Mouse (Mus musculus) limb, embryonic 10.5 days (tissue): ENCODE measurements at regions not wholly inside any gene's neighbourhood (a gene's known extent, or its start where the extent isn't known, plus 50 kb on each side); places are given as distances from the start of the nearest gene placed in this dataset.
A peak's percentile ranks its signal among the peaks of the same experiment; 100 is the strongest.

Source experiments
- DNase-seq: peaks from one replicate; pipeline ENCODE4 v3.0.0-alpha.2; 2017; ENCODE audit warnings: low spot score
- H3K27ac ChIP-seq: fragments of 300-500 bp; sonication (generic); 2 replicates; pipeline ENCODE4 v1.5.1; 2016; ENCODE audit warnings: mild to moderate bottlenecking
- H3K27me3 ChIP-seq: fragments of 300-500 bp; sonication (generic); 2 replicates; pipeline ENCODE4 v1.6.1; 2016; ENCODE audit warnings: low read depth, mild to moderate bottlenecking; ENCODE audit not compliant: poor library complexity, severe bottlenecking
- H3K36me3 ChIP-seq: fragments of 300-500 bp; sonication (generic); 2 replicates; pipeline ENCODE4 v1.6.1; 2016; ENCODE audit warnings: mild to moderate bottlenecking, moderate library complexity
- H3K4me1 ChIP-seq: fragments of 300-500 bp; sonication (generic); 2 replicates; pipeline ENCODE4 v1.6.1; 2016
- H3K4me3 ChIP-seq: fragments of 300-500 bp; sonication (generic); 2 replicates; pipeline ENCODE4 v1.5.1; 2016; ENCODE audit warnings: mild to moderate bottlenecking, moderate library complexity
- H3K9me3 ChIP-seq: fragments of 300-500 bp; sonication (generic); replicated peaks from 2 replicates; pipeline ENCODE4 v1.6.1; 2016; ENCODE audit warnings: mild to moderate bottlenecking
- WGBS: fragments of 180-500 bp; shearing (Covaris S2); methylation state at CpG from one replicate; pipeline ENCODE4 v1.1.7; 2016; 5-methylcytosine and 5-hydroxymethylcytosine counted together

DNA sequence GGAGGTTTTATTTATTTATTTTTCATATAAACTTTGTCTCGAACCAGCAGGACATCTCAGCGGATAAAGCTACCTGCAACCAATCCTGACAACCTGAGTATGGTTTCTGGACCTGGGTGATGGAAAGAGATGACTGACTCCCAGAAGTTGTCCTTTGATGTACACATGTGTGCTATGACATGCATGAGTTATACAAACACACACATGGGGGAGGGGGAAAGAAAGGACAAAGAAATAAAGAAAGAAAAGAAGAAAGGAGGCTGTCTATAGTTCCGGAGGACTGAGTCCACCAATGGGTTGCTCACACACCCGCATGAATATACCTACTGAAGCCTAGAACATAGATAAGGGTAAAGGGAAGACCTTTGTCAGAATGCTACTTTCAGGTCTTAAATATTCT is 295.0 kb downstream of the Etaa1 start:
- H3K27me3 ChIP-seq = peaks cover 12% of the 10 kb centered on the region; the same call in 1 of the 2 replicates
- no peak for DNase-seq

DNA sequence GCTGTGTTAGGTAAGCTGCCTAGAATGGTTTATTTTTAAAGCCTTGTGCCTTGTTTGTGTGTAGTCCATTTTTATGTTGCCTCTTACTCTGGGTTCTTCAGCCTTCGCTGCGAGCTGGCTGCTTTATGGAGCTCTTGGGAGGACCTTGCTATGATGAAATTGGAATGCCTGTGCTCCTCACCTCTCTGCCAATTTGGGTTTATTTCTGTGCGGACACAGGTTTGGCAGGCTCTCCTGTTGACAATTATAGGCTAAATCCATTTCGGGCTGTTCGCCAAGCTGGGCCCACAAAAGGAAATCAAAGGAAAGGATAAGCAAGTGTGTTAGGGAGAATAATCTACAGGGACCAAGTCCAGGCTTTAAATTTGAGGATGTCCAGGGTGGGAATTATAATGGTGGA is 289.8 kb downstream of the Etaa1 start:
- no peak for DNase-seq

More for the DNA sequence above, 295.0 kb downstream of the Etaa1 start:
- Histone ChIP-seq H3K27ac (no peak overlapping the region), H3K9me3 (no peaks in the 10 kb centered on the region), H3K36me3 (no peaks in the 10 kb centered on the region), H3K4me1 (0 out of 2 replicates have a peak, but pooled peaks cover 7% of the 10 kb centered on the region), H3K4me3 (no peak overlapping the region)
- 94% methylated on average over 4 of the region's 4 CpGs for WGBS

DNA sequence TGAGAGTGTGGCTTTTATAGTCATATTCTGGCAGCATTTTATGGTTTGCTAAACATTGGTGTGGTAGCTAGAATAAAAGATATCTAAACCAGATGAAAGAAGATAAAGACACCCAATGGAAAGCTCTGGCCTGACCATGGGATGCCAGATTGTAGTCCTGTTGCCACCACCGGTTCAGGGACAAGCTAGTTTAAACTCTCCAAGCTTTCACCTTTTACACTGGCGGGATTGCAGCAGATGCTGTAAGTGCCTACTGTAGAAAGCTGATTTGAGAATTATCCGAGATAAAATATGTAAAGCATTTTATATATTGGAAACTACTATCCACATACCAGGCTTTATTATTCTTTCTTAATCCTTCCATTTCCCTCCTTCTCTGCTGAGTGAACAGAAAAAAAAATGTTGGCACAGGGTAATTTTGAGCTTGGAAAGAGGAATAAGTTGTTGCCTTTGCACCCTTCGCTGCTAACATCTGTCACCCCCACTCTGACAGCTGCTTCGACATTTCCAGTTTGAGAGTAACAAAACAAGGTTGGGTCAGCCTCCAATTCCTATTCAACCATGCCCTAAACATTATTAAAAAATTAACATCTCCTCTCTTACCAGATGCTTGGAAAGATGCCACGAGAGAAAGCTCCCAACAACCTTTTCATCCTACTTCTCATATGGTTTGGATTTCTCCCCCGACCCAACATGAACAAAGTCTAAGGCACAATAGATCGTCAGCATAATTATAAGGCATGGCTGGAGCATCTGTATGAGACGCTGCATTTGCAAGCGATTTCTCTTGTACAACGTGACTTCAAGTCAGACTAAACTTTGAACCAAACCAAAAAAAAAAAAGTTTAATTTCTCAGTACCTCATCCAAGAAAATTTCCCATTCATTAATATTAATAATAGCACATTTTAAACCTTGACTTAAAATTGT is 287.8 kb downstream of the Etaa1 start:
- H3K27me3 ChIP-seq = peaks cover 5% of the 10 kb centered on the region; the same call in 1 of the 2 replicates
- no peaks in the 10 kb centered on the region for H3K9me3 ChIP-seq
- WGBS = 89% methylated on average over 11 of the region's 11 CpGs
- H3K27ac ChIP-seq = no peak overlapping the region
- H3K4me3 ChIP-seq = no peak overlapping the region
- no peaks in the 10 kb centered on the region for H3K36me3 ChIP-seq
- no peak for DNase-seq
- no peaks in the 10 kb centered on the region for H3K4me1 ChIP-seq

More for the DNA sequence above, 289.8 kb downstream of the Etaa1 start:
- Histone ChIP-seq H3K27ac (no peak overlapping the region), H3K9me3 (no peaks in the 10 kb centered on the region), H3K27me3 (peaks cover 5% of the 10 kb centered on the region; the same call in 1 of the 2 replicates), H3K4me1 (0 out of 2 replicates have a peak, but pooled peaks cover 7% of the 10 kb centered on the region), H3K4me3 (no peak overlapping the region), H3K36me3 (no peaks in the 10 kb centered on the region)
- WGBS = 91% methylated on average over 5 of the region's 5 CpGs

DNA sequence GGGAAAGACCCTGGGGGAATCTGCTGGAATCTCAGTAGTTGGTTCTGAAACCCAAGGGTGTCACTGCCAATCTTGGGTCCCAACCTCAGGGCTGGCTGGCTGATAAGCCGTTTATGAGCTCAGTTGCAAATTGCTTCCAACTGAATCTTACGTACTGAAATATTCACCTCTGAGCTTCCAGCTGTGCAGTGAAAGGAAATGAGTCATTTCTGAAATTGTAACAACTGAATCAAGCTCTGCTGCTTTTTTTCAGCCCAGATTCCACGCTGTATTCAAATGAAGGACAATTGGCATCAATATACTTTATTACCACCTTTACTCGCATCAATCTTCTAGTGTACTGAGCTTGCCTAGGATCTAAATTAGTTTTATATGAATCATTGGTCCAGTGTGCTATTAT is 272.7 kb downstream of the Etaa1 start:
- Histone ChIP-seq H3K4me3 (no peak overlapping the region), H3K27ac (no peak overlapping the region), H3K27me3 (no peaks in the 10 kb centered on the region), H3K4me1 (peaks cover 6% of the 10 kb centered on the region; the same call in 1 of the 2 replicates), H3K36me3 (no peaks in the 10 kb centered on the region), H3K9me3 (no peaks in the 10 kb centered on the region)
- no peak for DNase-seq
- WGBS = 72% methylated on average over 4 of the region's 4 CpGs

DNA sequence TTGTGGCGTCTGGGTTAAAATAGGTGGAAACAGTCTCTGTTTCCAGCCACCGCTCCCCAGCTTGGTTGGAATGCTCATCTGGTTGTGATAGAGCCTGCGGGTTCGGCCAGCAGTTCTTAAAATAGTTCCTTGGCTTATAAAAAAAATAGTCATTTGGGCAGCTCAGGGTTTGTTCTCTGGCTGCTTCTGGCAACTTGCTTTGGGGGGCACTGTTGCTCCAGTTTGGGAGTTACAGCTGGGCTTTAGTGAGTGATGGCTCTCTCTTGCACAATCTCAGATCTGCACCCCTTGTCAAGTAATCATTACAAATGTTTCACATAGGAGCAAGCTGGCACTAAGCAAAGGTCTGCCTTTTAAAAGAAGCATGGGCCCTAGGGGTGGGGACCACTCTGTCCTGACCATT is 268.0 kb downstream of the Etaa1 start:
- no peak overlapping the region for H3K27ac ChIP-seq
- no peaks in the 10 kb centered on the region for H3K27me3 ChIP-seq
- no peaks in the 10 kb centered on the region for H3K36me3 ChIP-seq
- 18% methylated on average over 4 of the region's 4 CpGs for WGBS
- H3K4me3 ChIP-seq = no peak overlapping the region
- peak; percentile 60 for DNase-seq
- H3K9me3 ChIP-seq = no peaks in the 10 kb centered on the region
- peaks cover 13% of the 10 kb centered on the region for H3K4me1 ChIP-seq

DNA sequence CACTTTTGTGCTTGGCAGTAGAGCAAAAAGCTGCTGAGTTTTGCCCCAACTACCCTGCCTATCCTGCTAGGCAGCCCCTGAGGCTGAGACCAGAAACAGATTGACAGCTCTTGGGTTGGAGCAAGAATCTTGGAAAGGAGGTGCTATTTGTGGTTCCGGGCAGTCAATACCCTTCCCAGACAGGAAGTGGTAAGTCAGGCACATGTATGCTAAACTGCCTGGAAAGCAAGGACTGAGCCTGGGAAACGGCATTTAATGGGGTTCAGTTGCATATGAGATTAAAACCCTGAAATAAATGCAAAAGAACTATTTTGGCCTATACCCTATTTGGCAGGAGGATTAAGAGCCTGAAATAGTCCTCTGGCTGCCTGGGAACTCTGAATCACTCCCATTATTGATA is 266.9 kb downstream of the Etaa1 start:
- Histone ChIP-seq H3K27ac (no peak overlapping the region), H3K9me3 (no peaks in the 10 kb centered on the region), H3K4me3 (no peak overlapping the region), H3K27me3 (no peaks in the 10 kb centered on the region), H3K36me3 (no peaks in the 10 kb centered on the region), H3K4me1 (peaks cover 13% of the 10 kb centered on the region)
- DNase-seq = no peak
- 68% methylated on average over 2 of the region's 2 CpGs for WGBS

DNA sequence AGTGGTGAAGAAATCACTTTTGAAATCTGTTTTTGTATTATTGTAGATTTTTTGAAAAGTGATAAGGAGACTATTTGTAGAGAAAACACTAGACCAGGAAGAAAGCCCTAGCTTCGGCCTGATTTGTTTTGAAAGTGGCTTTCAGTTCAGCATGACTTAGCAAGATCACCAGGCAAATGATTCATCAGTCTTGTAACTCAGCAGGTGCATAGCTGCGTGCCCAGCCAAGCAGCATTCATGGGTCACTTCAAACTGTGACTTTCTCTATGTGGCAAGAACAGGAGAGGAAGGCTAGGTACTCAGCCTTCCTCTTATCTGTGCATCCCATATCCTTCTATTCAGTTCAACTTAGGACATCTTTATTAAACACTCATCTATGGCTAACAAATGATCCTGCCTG is 259.5 kb downstream of the Etaa1 start:
- no peaks in the 10 kb centered on the region for H3K36me3 ChIP-seq
- no peak for DNase-seq
- no peaks in the 10 kb centered on the region for H3K27me3 ChIP-seq
- no peaks in the 10 kb centered on the region for H3K9me3 ChIP-seq
- no peaks in the 10 kb centered on the region for H3K4me1 ChIP-seq
- 73% methylated on average over 2 of the region's 2 CpGs for WGBS
- H3K4me3 ChIP-seq = no peak overlapping the region
- H3K27ac ChIP-seq = no peak overlapping the region

DNA sequence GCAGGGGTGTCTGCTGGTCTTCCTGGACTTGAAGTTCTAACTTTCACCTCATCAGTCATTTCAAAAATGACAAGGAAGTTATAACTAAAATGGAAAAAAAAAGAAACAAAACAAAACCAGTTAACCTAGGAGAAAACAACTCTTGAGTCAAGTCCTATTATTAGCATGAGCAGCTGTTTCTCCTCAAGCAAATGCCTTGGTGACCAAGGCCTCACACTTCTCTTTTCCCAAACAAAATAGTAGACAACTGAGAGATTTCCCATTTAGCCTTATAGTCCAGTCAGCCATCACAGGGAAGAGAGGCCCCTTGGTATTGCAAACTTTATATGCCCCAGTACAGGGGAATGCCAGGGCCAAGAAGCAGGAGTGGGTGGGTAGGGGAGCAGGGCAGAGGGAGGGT is 244.9 kb downstream of the Etaa1 start:
- Histone ChIP-seq H3K36me3 (no peaks in the 10 kb centered on the region), H3K27me3 (no peaks in the 10 kb centered on the region), H3K4me3 (no peak overlapping the region), H3K27ac (no peak overlapping the region), H3K9me3 (no peaks in the 10 kb centered on the region), H3K4me1 (no peaks in the 10 kb centered on the region)
- DNase-seq = no peak

DNA sequence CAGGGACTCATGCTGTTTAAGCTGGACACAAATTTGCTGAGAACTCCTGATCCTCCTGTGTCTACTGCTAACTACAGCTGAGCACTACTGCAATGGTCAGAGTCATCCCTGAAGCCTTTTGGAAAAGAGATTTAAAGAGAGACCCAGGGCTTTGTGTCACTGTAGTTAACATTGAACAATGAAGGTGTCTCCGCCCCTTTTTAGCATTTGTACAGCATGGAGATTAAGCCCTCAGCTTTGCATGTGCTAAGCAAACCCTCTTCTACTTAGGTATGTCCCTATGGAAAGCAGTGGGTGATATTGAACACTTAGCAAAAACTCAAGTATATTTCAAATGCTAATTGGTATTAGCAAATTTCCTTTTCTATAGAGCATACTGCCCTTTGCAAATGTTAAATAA is 231.6 kb downstream of the Etaa1 start:
- no peak for DNase-seq
- Histone ChIP-seq H3K36me3 (no peaks in the 10 kb centered on the region), H3K4me1 (no peaks in the 10 kb centered on the region)

DNA sequence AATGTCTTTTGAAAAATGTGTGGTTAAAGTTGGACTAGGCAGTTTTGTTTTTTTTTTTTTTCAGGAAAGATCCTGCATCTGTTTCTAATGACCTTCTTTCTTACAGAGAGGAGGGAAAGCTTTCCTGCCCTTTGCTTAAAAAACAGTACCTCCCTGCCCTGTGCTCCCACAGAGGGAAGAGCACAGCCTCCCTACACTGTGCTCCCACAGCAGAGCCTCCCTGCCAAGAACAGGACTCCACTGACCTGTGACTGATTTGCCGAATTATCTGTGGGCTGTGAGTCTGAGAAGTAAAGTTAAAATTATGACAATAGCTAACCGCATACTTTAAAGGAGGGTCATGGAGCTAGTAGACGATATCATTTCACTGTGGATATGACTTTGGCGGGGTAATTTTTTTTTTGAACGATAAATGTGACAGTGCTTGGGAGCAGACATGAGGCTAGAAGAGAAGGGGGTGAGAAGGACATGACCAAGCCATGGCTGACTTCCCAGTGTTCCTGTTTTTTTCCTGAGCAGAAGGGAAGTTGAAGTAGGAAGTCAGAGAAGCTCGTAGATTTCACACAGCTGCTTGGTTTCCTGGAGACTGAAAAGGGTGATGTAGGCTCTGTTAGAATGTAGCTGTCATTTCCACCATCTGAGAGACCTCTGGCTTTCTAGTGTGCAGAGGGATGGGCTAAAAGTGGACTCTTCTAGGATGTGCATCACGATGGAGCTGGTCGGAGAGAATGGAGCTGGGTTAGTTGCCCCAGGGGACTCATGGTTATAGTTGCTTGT is 226.2 kb downstream of the Etaa1 start:
- WGBS = 79% methylated on average over 8 of the region's 8 CpGs
- no peaks in the 10 kb centered on the region for H3K27me3 ChIP-seq
- no peak for DNase-seq
- H3K9me3 ChIP-seq = no peaks in the 10 kb centered on the region
- H3K27ac ChIP-seq = no peak overlapping the region
- no peak overlapping the region for H3K4me3 ChIP-seq
- H3K4me1 ChIP-seq = peaks cover 2% of the 10 kb centered on the region; the same call in 1 of the 2 replicates
- H3K36me3 ChIP-seq = no peaks in the 10 kb centered on the region

More for the DNA sequence above, 231.6 kb downstream of the Etaa1 start:
- WGBS = 93% methylated on average over 1 of the region's 1 CpGs
- Histone ChIP-seq H3K27me3 (no peaks in the 10 kb centered on the region), H3K9me3 (no peaks in the 10 kb centered on the region), H3K27ac (no peak overlapping the region), H3K4me3 (no peak overlapping the region)

DNA sequence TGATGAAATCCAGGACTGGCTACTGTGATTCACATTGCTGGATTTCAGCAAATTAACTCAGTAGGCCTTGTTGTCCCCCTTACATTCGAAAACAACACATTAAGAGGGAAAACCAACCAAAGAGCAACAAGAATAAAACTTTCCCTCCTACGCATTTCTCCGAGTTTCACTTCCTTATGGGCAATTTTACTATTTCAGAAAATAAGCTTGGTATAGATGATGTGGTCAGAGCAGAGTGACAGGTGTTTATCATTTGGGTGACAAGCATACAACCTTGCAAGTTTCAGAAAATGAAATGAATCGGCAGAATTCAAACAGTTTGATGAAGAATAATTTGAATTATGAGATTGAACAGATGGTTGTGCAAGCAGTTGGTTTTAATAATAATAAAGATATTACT is 220.6 kb downstream of the Etaa1 start:
- no peaks in the 10 kb centered on the region for H3K4me1 ChIP-seq
- H3K36me3 ChIP-seq = no peaks in the 10 kb centered on the region
- no peaks in the 10 kb centered on the region for H3K27me3 ChIP-seq
- H3K4me3 ChIP-seq = no peak overlapping the region
- no peak for DNase-seq
- H3K9me3 ChIP-seq = no peaks in the 10 kb centered on the region
- WGBS = 87% methylated on average over 4 of the region's 4 CpGs
- H3K27ac ChIP-seq = no peak overlapping the region

DNA sequence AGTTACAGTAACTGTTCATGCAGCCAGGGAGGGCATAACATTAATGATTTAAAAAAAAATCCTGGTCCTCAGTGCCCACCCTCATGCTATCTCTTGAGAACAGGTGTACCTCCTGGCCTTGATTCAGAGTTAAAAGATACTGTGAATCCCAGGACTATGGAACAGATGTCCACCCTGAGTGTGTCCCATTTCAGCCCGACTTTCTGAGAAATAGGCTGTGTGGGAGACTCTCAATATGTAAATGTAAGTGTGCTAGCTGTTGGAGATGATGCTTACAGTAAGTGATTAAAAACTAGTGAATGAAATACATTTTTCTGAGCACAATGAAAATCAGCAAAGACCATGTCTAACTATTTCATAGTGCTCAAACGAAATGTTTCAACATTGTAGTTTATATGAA is 219.2 kb downstream of the Etaa1 start:
- Histone ChIP-seq H3K4me3 (no peak overlapping the region), H3K27me3 (no peaks in the 10 kb centered on the region), H3K9me3 (no peaks in the 10 kb centered on the region), H3K36me3 (no peaks in the 10 kb centered on the region), H3K27ac (no peak overlapping the region), H3K4me1 (no peaks in the 10 kb centered on the region)
- WGBS = 84% methylated on average over 2 of the region's 2 CpGs
- DNase-seq = no peak

DNA sequence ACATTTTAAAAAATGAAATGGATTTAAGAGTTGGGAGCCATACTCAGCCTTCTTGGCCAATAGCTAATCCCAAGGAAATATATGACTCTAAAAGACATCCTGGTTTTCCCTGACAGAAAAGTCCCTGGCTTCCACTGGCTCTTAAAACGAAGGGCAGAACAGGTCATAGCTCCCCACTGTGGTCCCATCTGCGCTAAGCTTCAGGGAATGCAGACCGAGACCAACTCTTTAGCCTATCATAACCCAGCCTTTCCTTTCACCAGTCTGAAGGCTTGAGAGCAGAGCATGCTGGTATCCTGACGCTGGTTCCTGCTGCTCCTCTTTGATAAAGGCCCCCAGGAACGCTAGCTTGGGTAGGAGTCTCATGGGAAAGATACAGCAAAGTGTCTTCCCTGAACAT is 214.8 kb downstream of the Etaa1 start:
- no peaks in the 10 kb centered on the region for H3K4me1 ChIP-seq
- no peaks in the 10 kb centered on the region for H3K36me3 ChIP-seq
- 53% methylated on average over 5 of the region's 5 CpGs for WGBS
- no peak overlapping the region for H3K27ac ChIP-seq
- no peaks in the 10 kb centered on the region for H3K9me3 ChIP-seq
- H3K27me3 ChIP-seq = no peaks in the 10 kb centered on the region
- no peak for DNase-seq
- H3K4me3 ChIP-seq = no peak overlapping the region
